Mouse (Mus musculus) left cerebral cortex, postnatal 25 days (tissue): ENCODE data around the gene Ston1. TPM values are rescaled to one million over a fixed set of nuclear protein-coding genes. Genes with fewer than 3 reads are reported as not detected.

Experiments
- DNase-seq, 2 experiments: peaks; one replicate each; pipeline ENCODE4 v3.0.0; 2022; ENCODE audit warnings: low spot score in 2 of 2, mixed read lengths in 1 of 2
- intact Hi-C: fragments of 180-260 bp; cut with DNase I; formaldehyde crosslinking; loops from one replicate; pipeline ENCODE4 v1.15.1; 2025
- total RNA-seq, 2 experiments: library from RNA; stranded (reverse); gene quantifications; 2 replicates each; pipeline ENCODE4 v1.2.3; 2021

Ston1 gene
- total RNA-seq, 2 experiments from 2014 or later: 5.0 to 7.6 TPM

DNA sequence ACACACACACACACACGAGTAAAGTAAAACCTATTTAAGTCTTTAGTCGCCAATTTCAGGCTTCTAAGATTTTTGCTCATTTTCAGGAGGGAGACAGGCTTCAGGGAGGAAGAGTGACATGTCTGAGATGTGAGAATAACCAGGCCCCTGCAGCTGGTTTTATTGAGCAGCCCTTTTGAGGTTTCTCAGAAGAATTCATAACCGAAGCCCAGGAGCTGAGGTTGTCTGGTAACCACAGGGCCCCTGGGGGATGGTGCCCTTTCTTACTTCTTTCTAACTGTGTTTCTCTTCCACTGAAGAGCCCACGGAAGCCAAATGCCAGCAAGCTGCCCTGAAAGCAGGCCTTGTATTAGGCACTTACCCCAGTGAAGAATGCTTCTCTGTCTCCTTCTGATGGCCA, 23.5 kb downstream of the Ston1 start:
- no peak for DNase-seq
- intact Hi-C loops: no loop called here

DNA sequence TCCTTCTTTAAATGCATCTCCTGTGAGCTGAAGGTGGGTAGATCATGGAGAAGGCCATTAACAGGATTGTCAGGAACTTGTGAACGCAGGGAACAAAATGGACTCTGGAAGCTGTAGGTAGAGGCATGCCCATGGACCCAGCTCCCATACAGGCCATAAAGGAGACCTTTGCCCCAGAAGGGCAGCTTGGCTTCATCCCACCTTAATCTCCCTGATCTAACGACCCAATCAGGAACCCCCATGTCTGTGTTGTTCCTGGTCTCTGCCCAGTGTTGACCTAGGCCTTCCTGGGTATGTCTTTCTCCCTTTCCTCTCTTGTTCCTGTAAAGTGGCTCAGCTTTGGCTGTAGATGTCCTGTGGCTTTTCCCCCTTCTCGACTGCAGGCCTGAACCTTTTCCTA, 23.9 kb downstream of the Ston1 start:
- no peak for DNase-seq

DNA sequence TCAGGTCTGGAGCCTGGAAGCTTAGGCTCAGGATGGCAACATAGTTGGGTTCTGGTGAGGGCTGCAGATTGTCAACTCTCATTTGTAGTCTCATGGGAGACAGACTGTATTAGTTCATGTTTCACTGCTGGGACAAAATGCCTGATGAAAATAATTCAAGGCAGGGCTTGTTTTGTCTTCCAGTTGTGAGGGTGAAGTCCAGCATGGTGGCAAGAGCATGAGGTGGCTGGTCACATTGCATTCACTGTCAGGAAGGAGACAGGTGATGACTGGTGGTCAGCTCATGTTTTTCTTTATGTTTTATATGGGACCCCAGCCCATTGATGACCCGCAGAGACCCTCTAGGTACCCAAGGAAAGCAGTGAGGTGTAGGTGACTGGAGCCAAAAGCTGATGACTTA, 25.2 kb downstream of the Ston1 start:
- no peak for DNase-seq
- intact Hi-C loops: no loop called here

More for the DNA sequence above, 23.9 kb downstream of the Ston1 start:
- intact Hi-C loops: no loop called here

DNA sequence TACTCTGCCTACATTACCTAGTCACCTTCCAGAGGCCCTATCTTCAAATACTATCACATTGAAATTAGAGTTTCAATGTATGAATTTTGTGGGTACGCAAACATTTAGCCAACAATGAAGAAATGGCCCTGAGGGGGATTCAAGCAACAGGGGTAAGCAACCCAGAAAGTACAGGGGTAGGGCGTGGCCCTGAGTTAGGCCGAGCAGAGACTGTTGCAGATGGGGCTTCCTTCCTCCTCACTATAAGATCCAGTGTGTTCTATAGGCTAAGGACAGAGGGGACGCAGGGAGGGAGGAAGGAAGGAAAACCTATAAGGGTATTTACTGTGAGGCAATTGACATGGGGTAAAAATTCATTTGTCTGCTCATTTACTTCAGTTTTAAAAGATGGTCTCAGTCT, 26.9 kb downstream of the Ston1 start:
- intact Hi-C loops: no loop called here
- DNase-seq: no peak

DNA sequence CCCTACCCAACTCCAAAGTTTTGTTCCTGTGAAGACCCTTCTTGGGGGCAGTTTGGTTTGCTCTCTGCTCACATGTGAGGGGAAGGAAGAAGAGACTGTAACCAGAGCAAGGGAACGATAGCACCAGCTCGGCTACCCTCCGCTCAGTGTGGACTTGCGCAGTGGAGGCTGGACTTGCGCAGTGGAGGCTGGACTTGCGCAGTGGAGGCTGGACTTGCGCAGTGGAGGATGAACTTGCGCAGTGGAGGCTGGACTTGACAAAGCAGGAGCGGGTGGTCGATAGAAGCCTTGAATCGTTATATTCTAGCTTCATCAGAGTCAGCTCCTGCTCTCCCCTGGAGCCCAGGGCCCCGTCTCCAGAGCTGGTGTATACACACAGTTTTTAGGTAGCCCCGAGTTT, 27.9 kb downstream of the Ston1 start:
- no peak for DNase-seq
- intact Hi-C loops: no loop called here

DNA sequence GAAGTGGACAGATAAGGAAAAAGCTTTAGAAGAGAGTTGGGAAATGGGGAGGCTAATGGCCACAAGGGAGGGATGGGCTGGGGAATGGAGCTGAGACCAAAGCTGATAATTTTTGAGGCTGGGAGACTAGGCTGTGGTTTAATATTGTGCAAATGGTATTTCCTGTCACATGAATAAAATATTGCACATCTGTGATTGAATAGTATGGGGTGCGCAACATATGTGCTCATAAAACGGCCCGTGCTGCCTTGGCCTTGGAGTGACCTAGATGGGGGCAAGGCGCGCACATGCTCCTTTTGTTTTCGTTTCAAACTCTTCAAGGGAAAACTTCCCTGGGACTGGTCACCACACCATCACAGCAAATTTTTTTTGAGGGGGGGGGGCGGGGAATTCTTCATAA, 28.4 kb downstream of the Ston1 start:
- intact Hi-C loops: no loop called here
- DNase-seq: no peak

DNA sequence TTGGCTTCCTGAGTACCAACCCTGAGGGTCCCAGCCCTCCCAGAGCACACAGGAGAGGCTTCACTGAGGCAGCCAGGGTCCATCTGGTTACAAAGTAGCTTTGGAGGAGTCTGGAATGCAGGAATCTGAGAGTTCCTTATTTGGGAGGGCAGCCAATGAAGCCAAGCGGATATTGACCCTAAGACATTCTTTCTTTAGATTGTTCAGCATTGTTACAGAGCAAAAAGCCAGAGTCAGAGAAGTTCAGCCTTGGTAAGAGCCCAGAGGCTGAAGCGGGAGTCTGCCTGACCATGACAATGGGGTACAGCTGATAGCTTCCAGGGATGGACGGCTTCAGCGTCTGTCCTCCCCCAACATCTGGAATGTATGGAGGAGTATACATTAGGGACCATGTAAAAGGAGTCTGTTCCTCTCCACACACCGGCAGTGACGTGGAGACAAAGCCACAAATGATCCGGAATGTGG, 28.9 kb downstream of the Ston1 start:
- no peak for DNase-seq
- intact Hi-C loops: no loop called here

DNA sequence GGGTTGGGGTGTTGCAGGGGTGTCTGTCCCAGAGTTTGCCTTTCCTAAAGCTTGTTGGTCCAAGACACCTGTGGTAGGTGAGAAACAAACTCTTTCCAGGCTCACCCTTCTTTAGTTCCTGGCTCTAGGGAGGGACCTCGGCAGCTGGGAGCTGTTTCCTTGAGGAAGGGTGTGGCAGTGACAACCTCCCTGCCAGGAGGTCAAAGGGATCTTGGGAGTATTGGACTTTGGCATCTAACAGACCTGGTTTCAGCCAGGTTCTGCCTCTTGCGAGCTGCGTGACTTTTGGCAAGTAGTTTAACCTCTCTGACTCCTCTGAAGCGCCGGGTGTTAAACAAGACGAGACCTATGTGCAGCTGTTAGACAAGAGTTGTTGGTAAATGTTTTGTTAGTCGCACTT, 29.7 kb downstream of the Ston1 start:
- intact Hi-C loops: no loop called here
- no peak for DNase-seq

DNA sequence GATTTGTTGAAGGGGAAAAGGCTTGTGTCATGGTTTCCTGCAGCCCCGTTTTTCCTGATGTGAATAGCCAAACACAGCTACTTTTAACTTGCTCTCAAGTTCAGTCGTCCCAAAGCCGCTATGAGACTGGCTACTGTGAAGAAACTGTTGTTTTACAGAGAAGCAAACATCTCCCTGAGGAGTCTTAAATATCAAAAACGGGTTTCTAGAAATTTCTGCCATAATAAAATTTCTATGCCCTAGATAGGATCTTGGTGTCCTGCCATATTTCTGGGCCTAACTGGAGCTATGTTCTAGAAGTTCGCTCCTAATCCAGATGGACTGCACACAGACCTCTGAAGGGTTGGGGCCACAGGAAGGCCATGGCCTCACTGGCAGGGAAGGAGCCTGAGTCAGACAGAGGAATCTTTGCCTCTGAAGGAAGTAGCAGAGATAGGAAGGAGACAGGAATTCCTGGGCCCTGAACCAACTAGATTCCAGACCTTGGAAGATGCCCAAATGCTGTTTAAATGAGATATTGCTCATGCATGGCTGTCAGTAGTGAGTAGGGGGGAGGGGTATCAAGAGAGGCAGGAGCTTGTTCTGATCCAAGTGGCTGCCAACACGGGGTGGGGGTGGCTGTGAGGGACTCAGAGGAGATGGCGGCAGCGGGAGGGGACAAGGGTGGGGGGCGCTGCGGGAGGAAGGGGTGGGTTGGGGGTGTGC, 31.3 kb downstream of the Ston1 start:
- intact Hi-C loops: loop anchor here (2.0 kb wide), 1 partner anchor 30 kb away; no protein-coding TSS in a partner anchor
- peak in 1 of 2 experiments; percentile 53 for DNase-seq

DNA sequence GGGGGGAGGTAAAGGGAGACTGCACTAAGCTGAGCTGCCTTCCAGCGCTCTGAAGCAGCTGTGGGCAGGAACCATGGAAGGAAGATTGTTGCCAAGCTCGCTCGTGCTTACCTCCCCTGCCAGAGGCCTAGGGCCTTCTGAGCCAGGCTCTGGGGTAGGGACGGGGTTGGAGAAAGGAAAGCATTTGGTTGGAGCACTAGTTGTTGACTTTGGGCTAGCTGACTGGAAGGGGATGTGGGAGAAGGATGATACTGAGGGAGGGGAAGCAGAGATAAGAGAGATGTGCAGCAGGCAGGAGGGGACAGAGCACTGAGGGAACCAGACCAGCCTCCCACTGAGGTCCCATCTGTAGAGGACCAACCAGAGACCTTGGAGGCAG, 31.9 kb downstream of the Ston1 start:
- intact Hi-C loops: loop anchor here (2.0 kb wide), 1 partner anchor 31 kb away; no protein-coding TSS in a partner anchor
- no peak for DNase-seq

DNA sequence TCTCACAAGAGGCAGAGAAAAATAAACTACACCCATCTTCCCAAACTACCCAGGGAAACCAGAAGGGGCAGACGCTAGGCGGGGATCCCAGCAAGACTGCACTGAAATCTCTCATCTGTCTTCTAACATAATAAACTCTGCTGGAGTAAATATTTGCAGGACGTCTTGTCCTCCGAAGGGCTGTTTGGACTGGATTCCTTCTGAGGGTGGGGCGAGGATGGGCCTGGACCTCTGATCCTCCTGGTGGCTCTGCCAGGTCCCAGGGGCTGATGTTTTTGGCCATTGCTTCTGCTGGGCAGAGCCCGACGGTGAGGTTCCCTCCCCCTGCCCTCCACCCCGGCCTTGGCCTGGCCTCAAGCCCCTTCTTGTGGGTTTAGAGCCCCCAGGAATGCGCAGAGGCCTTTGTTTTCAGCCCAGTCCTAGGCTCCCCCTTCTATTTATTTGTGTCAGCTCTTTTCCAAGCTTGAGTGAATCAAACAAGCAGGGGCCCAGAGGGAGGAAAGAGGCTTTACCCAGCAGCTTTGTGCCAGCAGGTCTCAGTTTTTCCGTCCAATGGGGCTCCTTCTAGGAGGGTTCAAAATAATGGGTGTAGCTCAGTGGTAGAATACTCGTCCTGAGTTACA, 32.6 kb downstream of the Ston1 start:
- DNase-seq: no peak
- intact Hi-C loops: loop anchor here (2.0 kb wide), 1 partner anchor 31 kb away; no protein-coding TSS in a partner anchor

DNA sequence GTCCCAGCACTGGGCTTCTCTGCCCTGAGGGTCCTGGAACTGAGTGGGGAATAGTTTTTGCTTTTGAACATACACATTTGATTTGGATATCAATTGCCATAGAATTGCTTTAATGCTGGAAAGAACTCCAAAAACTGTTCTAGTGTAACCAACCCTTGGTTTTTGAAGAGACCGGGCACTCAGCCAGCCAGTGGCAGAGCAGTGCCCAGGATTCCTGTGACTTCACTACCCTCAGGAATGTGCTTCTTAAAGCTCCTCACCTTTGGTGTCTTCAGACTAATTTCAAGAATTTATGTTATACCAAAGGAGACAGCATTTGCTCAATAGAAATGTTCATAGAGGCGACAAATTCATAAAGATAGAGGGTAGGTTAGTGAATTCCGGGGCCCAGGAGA, 33.1 kb downstream of the Ston1 start:
- no peak for DNase-seq
- intact Hi-C loops: no loop called here

DNA sequence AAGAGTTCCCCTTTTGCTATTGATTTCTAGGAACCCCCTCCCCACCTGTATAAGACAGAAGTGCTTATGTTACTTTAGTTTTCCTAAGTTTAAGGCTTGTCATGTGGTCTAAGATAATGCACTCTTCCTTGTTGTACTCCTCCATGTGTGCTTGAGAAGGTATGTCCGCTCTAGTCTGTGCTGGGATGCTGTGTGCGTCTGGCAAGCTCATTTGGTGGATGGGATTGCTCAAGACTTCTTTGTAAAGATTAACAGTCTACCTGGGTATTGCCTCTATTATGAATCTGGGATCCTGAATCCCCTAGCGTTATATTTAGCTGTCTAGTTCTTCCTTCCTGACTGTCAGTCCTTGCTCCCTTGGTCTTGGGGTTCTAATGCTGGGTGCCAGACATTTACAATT, 35.1 kb downstream of the Ston1 start:
- no peak for DNase-seq
- intact Hi-C loops: no loop called here

- DNase-seq: no peak
- intact Hi-C loops: loop anchor here (5.0 kb wide), 1 partner anchor 379 kb away; no protein-coding TSS in a partner anchor
These were observed 38.6 kb downstream of the Ston1 start for GRCm38 (mm10) chr17:88636076-88636475.

DNA sequence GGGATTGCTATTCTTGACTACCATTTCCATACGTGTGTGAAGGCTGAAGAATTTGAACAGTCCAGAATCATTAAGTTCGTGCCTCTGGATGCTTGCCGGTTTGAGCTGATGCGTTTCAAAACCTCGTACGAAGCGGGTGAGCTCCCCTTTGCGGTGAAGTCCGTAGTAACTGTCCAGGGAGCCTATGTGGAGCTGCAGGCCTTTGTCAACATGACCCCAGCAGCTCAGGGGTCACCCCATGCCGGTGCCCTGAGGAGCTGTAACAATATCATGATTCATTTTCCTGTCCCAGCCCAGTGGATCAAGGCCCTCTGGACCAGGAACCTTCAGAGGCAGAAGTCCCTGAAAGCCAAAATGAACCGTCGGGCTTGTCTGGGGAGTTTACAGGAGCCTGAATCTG, 39.1 kb downstream of the Ston1 start:
- intact Hi-C loops: loop anchor here (5.0 kb wide), 1 partner anchor 379 kb away; no protein-coding TSS in a partner anchor
- peak in 1 of 2 experiments; percentile 45 for DNase-seq

DNA sequence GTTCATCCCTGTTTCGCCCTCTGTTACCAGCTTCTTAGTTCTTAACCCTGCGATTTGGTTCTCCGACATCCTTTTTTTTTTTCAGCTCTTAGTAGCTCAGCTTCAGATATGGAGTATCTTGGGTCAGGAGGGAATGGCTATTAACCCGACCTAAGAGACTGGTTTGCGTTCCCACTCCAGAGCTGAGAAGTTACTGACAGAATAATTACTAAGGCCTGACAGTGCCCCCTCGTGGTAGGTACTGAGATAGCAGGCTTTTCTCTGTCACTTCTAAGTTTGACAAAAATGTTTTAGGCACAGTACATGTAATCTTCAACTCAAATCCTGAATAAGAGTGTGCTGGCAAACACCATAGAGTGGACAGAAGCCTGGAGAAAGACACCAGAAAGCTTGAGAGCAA, 43.5 kb downstream of the Ston1 start:
- intact Hi-C loops: loop anchor here (2.0 kb wide), 2 partner anchors 44 to 110 kb away; partner anchors contain the start of genes Ppp1r21 and Ston1
- DNase-seq: peak; percentile 68 to 81

- DNase-seq: no peak
- intact Hi-C loops: loop anchor here (2.0 kb wide), 2 partner anchors 45 to 111 kb away; partner anchors contain the start of genes Ppp1r21 and Ston1
These were observed 44.4 kb downstream of the Ston1 start for GRCm38 (mm10) chr17:88641836-88642235.

DNA sequence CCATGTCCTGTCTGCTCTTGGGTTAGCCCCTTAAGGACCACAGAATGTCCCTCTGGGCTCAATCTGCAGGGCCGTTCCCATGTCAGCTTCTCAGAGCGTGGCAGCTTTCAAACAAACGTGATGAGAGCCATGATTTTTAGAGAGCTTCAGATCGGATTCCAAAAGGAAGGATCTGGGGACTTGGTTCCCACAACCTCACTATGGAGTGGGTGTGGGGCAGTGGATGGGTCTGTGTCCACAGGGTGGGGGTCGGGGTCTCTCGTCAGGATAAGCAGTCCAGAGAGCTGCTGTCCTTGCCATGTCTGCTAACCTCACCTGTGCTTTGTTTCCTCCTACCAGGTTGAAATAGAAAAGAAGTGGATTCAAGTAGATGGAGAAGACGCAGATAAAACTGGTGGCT, 47.4 kb downstream of the Ston1 start:
- intact Hi-C loops: no loop called here
- no peak for DNase-seq

DNA sequence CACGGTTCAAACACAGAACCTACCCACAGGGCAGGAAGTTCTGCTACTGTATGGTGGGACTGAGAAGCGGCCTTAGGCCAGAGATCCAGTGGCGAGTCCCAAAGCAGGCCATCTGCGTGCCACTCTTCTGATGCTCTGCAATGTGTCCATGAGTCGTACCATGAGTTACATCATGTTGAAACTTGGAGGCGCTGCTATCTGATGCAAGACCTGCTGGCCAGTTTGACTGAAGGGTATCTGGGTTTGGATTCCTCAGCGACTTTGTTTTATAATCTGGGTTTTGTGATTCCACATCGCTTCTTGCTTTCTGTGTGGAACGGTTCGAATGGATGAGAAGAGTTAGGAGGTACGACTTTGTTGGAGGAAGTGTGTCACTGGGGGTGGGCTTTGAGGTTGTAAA, 47.8 kb downstream of the Ston1 start:
- DNase-seq: no peak
- intact Hi-C loops: no loop called here

DNA sequence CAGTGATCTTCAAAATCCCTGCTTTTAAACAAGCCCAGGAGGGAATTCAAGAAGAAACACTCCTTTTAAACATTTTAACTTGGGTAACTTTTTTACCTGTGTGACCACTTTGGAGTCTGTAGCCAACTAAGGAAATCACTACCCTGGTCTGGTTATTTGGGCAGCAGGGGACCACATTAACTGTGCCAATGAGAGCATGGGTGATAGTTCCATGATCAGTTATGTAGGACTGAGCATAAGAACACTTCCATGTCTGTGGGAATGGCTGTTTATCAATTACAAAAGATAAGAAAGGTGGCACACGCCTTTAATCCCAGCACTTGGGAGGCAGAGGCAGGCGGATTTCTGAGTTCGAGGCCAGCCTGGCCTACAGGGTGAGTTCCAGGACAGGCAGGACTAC, 49.7 kb downstream of the Ston1 start:
- intact Hi-C loops: no loop called here

DNA sequence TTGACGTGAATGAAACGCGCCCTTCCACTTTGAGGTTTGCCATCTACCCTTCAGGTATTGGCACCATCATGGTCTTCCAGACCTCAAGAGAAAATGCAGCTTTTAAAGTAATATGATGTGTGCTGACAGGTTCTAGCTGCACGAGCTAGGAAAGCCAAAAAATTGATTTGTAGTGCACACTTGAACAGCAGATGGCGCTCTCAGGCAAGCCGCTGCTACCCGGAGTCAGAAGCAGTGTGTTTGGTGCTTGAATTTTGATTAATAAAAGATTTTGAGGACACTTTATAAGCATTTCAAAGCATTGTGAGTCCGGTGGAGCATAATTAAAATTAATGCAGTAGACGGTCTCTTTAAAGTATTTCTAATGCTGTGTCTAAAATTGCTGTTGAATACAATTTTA, 54.5 kb downstream of the Ston1 start:
- peak; percentile 79 to 84 for DNase-seq
- intact Hi-C loops: loop anchor here (2.0 to 5.0 kb wide), 3 partner anchors 300 to 1933 kb away; no protein-coding TSS in a partner anchor

More for the DNA sequence above, 49.7 kb downstream of the Ston1 start:
- no peak for DNase-seq
